Mouse (Mus musculus) ES-Bruce4 (cell line): ENCODE measurements around the gene Siglec1.

ENCODE experiments used
- CTCF ChIP-seq: IDR thresholded peaks from one replicate; pipeline ENCODE4 v1.8.1; 2011; ENCODE audit warnings: low read depth, low read length
- POLR2A ChIP-seq: IDR thresholded peaks from one replicate; pipeline ENCODE4 v1.8.1; 2011; ENCODE audit warnings: low read length; ENCODE audit not compliant: insufficient read depth

- TF ChIP-seq CTCF (no peak), POLR2A (no peak)
Observed at GRCm38 (mm10) chr2:131058672-131059071, 27.9 kb downstream of the Siglec1 start.
